Mouse (Mus musculus) lung, postnatal 25 days (tissue): ENCODE results near the gene Zfp108.
"Not testable (repeated sequence)": the region's sequence is repeated elsewhere in the genome, so short reads cannot be mapped to it uniquely, and the experiment has no call there.

Experiments used
- DNase-seq: peaks from one replicate; pipeline ENCODE4 v3.0.0; 2022; ENCODE audit warnings: low spot score

Zfp108 gene

DNA sequence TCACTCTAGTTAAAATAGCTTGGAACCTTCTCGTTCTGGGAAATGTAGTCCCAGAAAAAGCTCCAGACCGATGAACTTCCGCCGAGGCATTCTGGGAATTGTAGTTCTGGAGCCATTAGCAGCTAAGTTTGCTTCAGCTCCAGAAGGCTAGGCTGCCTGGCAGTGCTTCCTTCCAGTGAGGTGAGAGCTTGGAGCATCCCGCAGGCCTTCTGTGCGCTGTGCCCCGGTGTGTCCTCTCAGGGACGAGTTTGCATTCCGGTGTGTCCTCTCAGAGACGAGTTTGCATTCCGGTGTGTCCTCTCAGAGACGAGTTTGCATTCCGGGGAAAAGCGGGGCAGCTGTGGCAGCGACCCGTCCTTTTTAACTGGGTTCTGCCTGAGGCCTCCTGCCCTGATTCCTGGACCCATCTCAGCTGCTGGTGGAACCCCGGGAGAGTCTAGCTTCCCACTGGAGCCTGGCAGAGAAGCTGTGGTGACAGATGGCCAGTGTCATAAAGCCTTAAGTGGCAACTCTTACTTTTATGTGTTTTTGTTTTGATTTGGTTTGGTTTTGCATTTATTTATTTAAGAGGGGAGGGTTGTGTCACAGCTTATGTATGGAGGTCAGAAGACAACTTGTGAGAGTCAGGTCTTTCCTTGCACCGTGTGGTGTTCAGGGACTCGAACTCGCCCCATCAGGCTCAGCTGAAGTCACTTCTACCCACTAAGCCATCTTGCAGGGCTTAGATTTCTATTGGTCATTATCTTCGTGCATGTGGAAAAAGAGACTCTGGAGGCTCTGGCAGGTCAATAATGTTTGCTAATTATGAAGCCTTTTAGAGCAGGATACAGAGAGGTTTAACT is at the start of gene Zfp108:
Gene Zfp108 (plus strand): TSS at position 162 of the 842 bp plus-strand sequence.
- DNase-seq = peak; percentile 90

DNA sequence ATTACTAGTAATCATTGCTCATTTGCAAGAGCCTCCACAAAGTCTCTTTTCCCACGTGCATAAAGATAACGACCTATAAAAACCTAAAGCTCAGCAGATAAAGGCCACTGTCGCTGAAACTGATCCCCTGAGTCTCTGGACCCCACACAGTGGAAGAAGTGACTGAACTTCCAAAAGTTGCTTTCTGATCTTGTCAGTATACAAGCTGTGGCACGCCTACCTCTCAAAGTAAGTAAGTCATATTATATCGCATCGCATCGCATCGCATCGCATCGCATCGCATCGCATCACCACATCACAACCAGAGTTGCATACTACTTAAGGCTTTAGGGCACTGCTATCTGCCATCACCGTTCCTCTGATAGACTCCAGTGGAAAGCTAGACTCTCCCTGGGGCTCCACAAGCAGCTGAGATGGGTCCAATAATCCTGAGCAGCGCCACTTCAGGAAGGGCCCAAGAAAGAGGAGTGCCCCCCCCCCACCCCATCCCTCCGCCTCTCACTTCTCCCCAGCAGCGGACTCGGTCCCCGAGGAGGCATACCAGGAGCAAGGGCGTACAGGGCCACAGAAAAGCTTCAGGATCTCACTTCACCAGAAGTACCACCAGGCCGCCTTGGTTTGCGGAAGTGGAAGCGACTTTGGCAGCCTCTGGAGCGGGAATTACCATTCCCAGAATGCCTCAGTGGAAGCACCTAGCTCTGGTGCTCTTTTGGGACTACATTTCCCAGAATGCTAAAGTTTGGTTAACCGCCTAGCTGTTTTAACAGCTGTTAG is 46.9 kb upstream of the Zfp108 start:
- peak; percentile 82 for DNase-seq

DNA sequence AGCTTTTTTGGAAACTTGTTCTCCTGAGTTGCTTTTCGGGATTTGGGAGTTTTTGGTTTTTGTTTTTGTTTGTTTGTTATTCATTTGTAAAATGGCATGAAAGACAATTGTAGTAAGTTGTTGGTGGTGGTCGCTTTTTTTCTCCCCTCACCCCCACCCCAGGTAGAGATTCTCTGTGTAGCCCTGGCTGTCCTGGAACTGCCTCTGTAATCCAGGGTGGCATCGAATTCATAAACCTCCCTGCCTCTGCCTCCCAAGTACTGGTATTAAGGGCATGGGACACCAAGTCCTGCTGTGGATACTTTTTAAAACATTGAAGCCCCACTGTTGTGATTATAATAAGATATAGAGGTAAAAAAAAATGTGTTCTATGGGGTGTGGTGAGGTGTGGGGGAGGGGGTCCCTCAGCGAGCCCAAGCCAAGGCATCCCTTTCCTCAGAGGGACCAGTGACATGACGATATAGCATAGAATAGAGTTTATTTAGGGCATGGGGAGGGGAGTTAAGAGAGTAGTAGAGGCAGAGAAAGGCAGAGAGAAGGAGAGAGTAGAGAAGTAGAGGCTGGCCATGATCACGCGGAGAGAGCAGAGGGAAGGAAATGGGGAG is 46.2 kb upstream of the Zfp108 start:
- no peak for DNase-seq

DNA sequence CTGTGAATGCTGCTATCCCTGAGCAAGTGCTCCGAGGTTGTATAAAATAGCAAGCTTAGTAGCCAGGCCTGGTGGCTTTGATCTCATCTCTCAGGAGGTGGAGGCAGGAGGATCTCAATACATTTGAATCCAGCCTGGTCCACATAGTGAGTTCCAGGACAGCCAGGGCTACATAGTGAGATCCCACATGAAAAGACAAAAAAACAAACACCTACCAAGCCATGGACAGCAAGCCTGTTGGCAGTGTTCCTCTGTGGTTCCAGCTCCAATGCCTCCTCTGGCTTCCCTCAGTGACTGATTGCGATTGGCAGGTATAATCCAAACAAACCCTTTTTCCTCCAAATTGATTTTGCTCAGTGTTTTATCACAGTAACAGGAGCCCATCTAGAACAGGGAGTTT is 44.3 kb upstream of the Zfp108 start:
- DNase-seq = no peak

DNA sequence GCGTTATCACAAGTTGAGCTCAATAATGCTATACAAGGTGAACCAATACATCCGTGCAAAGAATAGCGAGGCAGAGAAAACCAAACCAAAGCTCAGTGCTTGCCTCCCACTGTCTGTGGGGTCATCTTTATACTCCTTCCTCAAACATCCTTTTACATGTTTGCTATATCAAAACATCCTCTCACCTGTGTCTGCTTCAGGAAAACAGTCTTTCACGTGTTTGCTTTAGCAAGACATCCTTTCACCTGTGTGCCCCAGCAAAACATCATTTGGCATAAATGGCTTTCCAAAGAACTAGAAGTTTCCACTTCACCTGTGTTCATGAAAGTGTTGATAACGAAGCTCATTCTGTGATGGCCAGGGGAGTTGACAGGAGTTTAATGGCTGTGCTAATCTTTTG is 43.3 kb upstream of the Zfp108 start, which contains the start of gene Zfp111:
Gene Zfp111 (minus strand): TSS at position 101 of the 400 bp plus-strand sequence.
- DNase-seq = no peak

DNA sequence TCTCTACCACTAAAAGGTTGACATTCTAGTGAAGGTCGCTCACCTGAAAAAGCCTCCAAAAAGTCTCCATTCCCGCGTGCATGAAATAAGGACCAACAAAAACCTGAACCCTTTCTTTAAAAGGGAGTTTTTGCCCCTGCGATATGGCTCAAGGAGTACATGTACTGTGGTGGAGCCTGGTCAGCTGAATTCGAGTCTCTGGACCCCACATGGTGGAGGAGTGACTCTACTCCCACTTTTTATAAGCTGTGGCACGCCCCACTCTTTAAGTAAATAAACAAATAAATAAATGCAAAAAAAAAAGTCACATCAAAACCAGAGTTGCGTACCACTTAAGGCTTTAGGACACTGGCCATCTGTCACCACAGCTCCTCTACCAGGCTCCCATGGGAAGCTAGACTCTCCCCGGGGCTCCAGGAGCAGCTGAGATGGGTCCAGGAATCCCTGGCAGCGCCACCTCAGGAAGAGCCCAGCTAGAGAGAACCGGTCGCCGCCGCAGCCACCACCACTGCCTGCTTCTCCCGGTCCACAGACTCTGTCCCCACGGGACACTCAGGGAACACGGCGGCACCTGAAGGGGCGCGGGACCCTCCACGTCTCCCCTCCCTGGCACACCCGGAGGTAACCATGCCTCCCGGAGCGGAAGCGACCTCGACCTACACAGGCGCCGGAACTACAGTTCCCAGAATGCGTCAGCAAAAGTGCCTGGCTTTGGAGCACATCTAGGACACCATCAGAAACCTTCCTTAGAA is 17.4 kb upstream of the Zfp108 start, which contains the start of gene Zfp109:
Gene Zfp109 (minus strand): TSS at position 521 of the 752 bp plus-strand sequence.
- DNase-seq = peak; percentile 55

DNA sequence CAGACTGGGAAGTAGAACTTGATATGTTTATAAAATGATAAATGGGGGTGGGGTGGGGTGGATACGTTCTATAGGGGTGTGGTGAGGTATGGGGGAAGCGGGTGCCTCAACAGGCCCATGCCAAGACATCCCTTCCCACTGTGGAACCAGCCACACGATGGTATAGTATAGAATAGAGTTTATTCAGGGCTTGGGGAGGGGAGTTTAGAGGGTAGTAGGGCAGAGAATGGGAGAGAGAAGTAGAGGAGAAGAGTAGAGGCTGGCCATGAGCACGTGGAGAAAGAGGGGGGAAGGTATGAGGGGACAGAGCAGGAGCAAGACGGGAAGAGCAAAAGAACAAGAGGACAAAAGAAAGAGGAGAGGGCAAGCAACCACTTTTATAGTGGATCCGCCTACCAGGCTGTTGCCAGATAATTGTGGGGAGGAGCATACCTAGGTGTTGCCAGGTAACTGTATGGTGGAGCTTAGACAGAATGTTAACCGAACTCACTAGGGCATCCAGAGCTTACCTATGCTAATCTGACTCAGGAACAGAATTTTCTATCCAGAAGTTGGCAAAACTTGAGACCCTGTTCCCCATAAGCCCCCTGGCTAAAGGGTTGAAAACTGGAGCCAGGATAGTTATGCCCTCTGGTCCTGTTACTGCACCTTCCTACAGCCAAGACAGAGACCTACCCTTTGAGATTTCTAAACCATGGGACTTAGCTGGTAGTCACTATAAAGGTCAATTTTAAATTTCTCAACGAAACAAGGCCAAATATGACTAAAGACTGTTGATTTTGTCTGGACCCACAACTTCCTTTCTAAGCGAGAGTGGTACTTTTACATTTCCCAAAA is 597 bp upstream of the Zfp108 start:
- DNase-seq = no peak

DNA sequence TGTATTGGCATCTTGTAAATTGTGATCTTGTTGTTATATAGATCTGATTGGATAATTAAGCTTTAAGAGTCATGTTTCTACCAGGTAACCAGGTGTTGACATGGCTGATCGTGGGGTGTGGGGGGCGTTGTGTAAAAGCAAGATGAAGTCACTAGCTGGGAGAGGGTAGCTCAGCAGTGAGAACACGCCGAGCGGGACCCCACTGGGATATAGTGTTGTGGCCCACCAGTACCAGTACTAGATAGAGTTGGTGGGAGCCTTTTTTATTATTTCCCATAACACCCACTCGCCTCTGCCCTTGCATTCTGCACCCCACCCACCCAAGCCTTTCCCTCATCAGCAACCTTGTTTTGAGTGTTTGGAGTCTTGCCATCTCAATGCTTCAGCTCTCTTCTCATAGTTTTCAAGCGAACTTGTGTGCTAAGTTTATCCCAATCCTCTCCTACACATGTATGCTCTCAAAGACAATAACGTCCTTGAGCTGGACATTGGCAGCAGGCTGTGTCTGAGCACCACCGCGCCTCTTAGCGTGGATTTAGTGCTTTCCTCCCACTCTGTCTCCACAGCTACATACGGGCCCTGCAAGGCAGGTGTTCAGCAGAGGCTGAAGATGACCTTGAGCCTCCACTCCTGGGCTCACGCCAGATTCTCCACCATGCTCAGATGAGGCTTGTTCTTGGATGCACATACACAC is 4.9 kb downstream of the Zfp108 start:
- peak; percentile 2 for DNase-seq

DNA sequence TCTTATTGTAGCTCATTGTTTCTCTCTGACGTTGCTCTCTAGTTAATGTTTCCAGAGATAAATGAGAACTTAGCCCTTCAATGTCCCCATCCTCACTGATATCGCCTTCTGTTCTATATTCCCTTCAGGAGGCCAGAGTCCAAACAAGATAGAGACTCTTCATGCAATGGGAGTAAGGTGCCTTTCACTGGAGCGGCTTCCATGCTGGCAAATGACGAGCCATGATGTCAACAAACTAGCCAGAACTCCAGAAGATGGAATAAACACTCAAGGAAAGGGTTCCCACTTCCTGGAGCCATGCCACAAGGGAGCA is 5.4 kb downstream of the Zfp108 start:
- no peak for DNase-seq

DNA sequence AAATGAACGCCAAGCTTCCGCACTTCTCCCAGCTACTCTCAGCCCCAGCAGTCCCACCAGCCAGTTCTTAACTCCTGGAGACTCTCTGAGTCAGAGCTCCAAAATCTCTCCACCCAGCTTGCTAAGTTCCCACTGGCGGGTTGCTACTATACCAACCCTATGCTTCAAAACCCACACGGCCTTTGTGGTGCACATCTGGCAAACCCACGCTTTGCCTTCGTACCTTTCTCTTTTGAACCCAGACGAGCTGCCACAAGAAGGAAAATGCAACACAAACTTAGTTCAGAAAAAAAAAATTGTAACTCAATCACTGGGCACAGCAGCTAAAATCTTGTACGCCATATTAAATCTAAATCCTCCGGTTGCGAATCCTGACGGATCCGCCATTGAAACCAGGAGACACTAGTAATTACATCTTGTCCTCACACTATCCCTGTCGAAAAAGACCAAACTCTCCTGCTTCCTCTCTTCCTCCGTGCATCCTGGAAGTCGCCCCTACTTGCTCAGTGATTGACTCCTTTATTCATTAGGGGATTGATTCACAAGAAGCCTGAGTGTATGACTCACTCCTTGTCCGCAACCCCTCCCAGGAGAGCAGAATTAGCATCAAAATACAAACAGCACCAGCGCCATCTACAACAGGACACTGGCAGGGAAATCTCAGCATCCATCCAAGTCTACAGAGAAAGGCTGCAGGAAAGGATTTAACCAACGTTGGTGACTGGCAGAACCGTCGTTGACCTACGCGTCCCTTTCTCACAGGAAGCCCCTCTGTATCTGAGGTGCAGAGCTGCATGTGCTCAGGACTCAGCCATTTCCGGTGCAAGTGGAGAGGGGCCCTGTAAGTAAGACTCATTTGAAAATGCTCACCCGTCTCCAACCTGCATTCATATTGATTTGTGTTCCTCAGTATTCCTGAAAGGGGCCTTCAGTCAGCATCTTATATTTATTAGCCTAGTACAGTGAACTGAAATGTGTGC is 13.9 kb downstream of the Zfp108 start:
- DNase-seq = no peak

DNA sequence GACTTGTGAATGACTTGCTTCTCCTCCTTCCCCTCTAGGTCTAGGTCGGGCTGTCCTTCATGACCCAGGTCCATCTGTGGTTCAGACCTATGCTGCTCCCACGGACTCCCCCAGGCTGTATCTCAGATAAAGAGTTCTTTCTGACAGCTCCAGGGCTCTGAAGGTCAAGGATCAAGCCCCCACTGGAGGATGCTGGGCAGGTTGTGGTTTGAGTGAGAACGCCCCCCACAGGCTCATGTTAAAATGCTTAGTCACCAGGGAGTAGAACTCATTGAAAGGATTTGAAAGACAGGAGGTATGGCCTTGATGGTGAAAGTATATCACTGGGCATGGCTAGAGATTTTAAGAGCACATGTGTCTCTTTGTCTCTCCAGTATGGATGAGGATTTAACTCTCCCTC is 14.7 kb downstream of the Zfp108 start:
- no peak for DNase-seq

DNA sequence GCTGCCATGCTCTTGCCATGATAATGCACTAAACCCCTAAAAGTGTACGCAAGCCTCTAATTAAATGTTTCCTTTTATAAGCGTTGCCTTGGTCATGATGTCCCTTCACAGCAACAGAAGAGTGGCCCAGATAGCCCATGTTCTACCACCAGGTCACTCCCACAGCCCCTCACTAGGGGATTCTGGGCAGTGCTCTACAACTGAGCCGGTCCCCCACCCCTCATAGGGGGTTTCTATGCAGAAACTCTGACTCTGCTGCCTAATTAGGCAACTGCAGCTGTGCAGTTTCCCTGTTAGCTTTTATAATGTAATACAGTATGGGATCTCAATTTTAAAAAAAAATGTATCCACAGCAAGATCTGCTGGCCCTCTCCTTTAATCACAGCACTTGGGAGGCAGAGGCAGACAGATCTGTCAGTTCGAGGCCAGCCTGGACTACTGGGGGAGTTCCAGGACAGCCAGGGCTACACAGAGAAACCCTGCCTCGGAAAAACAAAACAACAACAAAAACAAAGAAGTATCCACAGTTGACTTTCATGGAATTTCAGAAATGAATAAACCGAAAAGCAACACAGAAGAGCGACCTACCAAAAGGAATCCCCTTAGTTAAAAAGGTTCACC is 15.2 kb downstream of the Zfp108 start:
- no peak for DNase-seq

DNA sequence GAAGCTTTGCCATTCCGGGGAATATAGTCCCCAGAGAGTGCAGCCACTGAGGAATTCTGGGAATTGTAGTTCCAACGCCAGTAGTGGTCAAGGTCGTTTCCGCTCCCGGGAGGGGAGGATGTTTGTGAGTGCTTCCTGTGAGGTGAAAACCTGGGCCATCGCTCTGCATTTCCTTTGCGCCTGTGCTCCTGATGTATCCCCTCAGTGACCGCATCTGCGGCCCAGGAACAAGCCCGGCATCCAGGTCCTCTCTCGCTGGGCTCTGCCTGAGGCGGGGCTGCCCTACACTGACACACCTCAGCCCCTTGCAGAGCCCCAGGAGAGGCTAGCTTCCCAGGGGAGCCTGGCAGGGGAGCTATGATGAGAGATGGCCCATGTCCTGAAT is 15.7 kb downstream of the Zfp108 start, which contains the start of gene Zfp93:
Gene Zfp93 (plus strand): TSS at position 133 of the 385 bp plus-strand sequence.
- peak; percentile 87 for DNase-seq

DNA sequence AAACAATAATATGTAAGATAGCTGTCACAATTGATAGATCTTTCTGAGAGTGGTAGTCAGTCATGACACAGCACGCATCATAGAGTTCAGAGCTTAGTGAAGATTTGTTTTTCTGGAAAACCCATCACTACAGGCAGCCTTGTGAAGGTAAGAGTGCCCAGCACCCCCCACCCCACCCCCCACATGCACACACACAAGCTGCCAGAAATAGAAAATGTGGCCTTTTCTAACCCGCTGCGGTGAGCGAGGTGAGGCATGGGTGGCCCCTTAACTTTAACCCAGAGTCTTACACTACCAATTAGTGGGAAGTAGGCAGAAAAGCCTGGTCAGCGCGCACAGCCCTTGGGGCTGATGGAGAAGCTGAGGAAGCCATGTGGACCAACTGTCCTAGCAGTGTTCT is 16.6 kb downstream of the Zfp108 start:
- DNase-seq = no peak

DNA sequence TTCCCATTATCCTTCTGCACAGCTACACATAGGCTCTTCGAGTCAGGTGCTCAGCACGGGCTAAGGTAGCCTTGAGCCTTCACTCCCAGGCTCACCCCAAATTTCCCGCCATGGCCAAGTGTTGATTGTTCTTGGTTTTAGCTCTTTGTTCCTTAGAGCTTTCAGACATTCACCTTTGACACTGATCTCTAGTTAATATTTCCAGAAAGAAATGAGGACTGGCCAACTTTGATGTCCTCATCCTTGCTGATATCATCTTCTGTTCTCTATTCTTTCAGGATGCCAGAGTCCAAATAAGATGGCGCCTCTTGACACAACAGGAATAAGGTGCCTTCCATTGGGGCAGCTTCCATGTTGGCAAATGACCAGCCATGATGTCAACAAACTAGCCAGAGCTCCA is 19.9 kb downstream of the Zfp108 start:
- no peak for DNase-seq

DNA sequence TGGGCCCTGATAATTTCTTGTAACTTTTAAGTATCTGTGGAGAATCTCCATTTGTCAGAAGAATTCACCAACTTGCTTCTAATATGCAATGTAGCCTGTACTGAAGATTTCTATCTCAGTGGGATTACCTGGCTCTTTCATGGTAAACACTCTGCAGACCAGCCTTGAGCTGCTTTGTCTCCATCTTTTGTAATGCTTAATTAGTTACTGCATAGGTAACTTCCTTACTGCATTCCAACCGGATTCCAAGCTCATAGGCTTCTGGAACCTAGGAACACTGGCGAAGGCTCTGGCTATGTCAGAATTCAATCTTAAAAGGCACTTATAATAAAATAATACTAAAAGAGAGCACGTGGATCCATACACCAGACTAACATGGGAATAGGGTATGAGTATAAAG is 24.2 kb downstream of the Zfp108 start:
- DNase-seq = not testable (repeated sequence)

DNA sequence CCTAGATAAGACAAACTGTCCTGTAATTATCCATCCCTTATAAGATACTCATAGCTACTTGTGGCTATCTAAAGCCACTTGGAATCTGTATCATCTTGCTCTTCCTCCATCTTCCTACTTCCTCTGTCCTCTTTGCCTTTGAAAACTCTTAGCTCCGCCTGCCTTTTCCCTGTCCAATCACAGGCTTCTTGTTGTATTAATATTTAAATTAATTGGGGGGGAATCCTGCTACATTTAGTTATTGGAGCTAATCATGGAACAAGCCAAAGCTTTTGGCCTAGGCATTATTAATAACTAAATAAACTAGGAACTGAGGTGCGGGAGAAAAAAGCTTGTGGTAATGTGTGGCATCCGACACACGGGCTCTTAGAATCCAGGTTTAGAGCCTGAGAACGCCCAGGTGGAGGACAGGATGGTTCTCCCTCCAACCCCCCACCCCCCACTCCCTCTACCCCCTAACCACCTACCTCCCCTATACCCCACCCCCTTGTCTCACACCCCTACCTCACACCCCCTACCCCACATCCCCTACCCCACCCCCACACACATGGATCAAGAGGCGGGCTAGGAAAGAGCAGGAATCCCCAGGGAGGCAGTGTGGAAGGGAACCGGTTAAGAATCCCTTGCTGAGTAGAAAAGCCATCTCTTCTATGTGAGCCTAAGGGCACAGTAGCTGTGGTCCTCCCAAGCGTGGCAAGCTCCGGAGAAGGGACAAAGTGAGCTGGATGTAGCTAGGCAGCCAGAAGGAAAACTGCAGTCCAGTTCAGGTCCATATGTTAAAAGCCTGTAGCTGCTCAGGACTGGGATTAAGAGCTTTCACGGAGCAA is 25.6 kb downstream of the Zfp108 start:
- DNase-seq = no peak

DNA sequence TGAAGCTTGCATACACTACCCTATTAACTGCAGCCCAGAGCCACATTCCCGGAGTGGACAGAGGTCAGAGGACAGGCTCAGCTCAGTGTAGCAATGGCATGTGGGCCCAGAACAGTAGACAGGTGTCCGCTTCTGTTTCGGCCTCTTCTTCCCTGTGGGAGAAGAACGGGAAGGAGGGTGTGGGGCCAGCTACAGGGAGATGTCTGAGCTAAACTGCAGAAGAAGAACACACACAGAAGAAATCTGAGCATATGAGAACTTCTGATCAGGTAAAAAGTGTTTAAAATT is 26.2 kb downstream of the Zfp108 start:
- DNase-seq = no peak
